Mouse (Mus musculus) bone marrow, adult 2 months (tissue): ENCODE data around the gene Wasl.

Experiments
- CTCF ChIP-seq: fragments of 200-500 bp; IDR thresholded peaks from 2 replicates; pipeline ENCODE4 v1.5.1; 2011; ENCODE audit warnings: low read length, control low read depth; ENCODE audit not compliant: control insufficient read depth, insufficient read depth
- POLR2A ChIP-seq: fragments of 200-500 bp; IDR thresholded peaks from 2 replicates; pipeline ENCODE4 v1.6.1; 2011; ENCODE audit warnings: low read depth, mild to moderate bottlenecking, control low read depth, low read length, borderline replicate concordance; ENCODE audit not compliant: control insufficient read depth

- TF ChIP-seq CTCF (no peak), POLR2A (no peak)
Measured at GRCm38 (mm10) chr6:24616746-24617145, 48.1 kb downstream of the Wasl start.
